Mouse (Mus musculus) cortical plate, adult 2 months (tissue): ENCODE measurements around the gene Rtp4. TPM values are rescaled to one million over a fixed set of nuclear protein-coding genes. Genes with fewer than 3 reads are reported as not detected.
A peak's percentile ranks its signal among the peaks of the same experiment; 100 is the strongest.

ENCODE experiments used
- H3K27ac ChIP-seq: fragments of 200-500 bp; 2 replicates; pipeline ENCODE4 v1.5.1; 2012; ENCODE audit warnings: low read length, control low read depth, inconsistent platforms; ENCODE audit not compliant: insufficient read depth
- H3K4me1 ChIP-seq: fragments of 200-500 bp; 2 replicates; pipeline ENCODE4 v1.6.1; 2011; ENCODE audit warnings: low read length; ENCODE audit not compliant: control insufficient read depth, insufficient read depth
- H3K4me3 ChIP-seq: fragments of 200-500 bp; 2 replicates; pipeline ENCODE4 v1.5.1; 2011; ENCODE audit warnings: mild to moderate bottlenecking, low read length, control low read depth; ENCODE audit not compliant: insufficient read depth
- CTCF ChIP-seq: fragments of 200-500 bp; IDR thresholded peaks from 2 replicates; pipeline ENCODE4 v1.5.1; 2011; ENCODE audit warnings: mild to moderate bottlenecking, control low read depth, low read length; ENCODE audit not compliant: insufficient read depth; ENCODE audit errors: extremely low read depth
- POLR2A ChIP-seq: fragments of 200-500 bp; IDR thresholded peaks from 2 replicates; pipeline ENCODE4 v1.6.1; 2011; ENCODE audit warnings: mild to moderate bottlenecking, low read length, control low read depth; ENCODE audit not compliant: insufficient read depth; ENCODE audit errors: extremely low read depth
- polyA plus RNA-seq: library from polyadenylated mRNA; depleted of rRNA; stranded (reverse); fragments of >200 nt; gene quantifications from 2 replicates; pipeline ENCODE4 v1.2.3, GENCODE M21; 2012

The Rtp4 gene
- polyA plus RNA-seq, 1 experiment: 9.8 TPM

GRCm38 (mm10) chr16:23533707-23534106 lies 13.6 kb downstream of the Rtp4 start:
- Histone ChIP-seq H3K4me3 (no peak overlapping the region), H3K4me1 (no peaks in the 10 kb centered on the region), H3K27ac (no peak overlapping the region)
- TF ChIP-seq POLR2A: no peak
- TF ChIP-seq CTCF: no peak

- Histone ChIP-seq H3K4me1 (no peaks in the 10 kb centered on the region), H3K4me3 (no peak overlapping the region), H3K27ac (no peak overlapping the region)
- TF ChIP-seq POLR2A (no peak), CTCF (no peak)
Observed at GRCm38 (mm10) chr16:23541046-23541445, 21.0 kb downstream of the Rtp4 start.

GRCm38 (mm10) chr16:23542866-23543265 lies 22.8 kb downstream of the Rtp4 start:
- TF ChIP-seq POLR2A: no peak
- no peak for TF ChIP-seq CTCF
- Histone ChIP-seq H3K4me1 (no peaks in the 10 kb centered on the region), H3K4me3 (no peak overlapping the region), H3K27ac (no peak overlapping the region)

GRCm38 (mm10) chr16:23544361-23544760 lies 24.3 kb downstream of the Rtp4 start:
- Histone ChIP-seq H3K4me1 (no peaks in the 10 kb centered on the region), H3K27ac (no peak overlapping the region), H3K4me3 (no peak overlapping the region)
- no peak for TF ChIP-seq CTCF
- TF ChIP-seq POLR2A: no peak

GRCm38 (mm10) chr16:23547783-23548182 lies 27.7 kb downstream of the Rtp4 start:
- H3K27ac ChIP-seq: no peak overlapping the region
- H3K4me3 ChIP-seq: no peak overlapping the region
- TF ChIP-seq POLR2A: no peak
- TF ChIP-seq CTCF: no peak
- no peaks in the 10 kb centered on the region for H3K4me1 ChIP-seq

GRCm38 (mm10) chr16:23550346-23550980 lies 30.4 kb downstream of the Rtp4 start:
- Histone ChIP-seq H3K27ac (no peak overlapping the region), H3K4me1 (no peaks in the 10 kb centered on the region), H3K4me3 (no peak overlapping the region)
- no peak for TF ChIP-seq POLR2A
- peak; percentile 96 for TF ChIP-seq CTCF

- H3K4me1 ChIP-seq: no peaks in the 10 kb centered on the region
- H3K27ac ChIP-seq: no peak overlapping the region
- no peak overlapping the region for H3K4me3 ChIP-seq
- TF ChIP-seq CTCF (0 out of 2 replicates have a peak, but pooled peaks have one; percentile 8), POLR2A (no peak)
Observed at GRCm38 (mm10) chr16:23550981-23551582, 31.0 kb downstream of the Rtp4 start.

- no peak overlapping the region for H3K4me3 ChIP-seq
- no peak overlapping the region for H3K27ac ChIP-seq
- H3K4me1 ChIP-seq: no peaks in the 10 kb centered on the region
- TF ChIP-seq POLR2A: no peak
- TF ChIP-seq CTCF: no peak
Observed at GRCm38 (mm10) chr16:23554673-23555072, 34.6 kb downstream of the Rtp4 start.

GRCm38 (mm10) chr16:23557195-23557594 lies 37.1 kb downstream of the Rtp4 start:
- Histone ChIP-seq H3K4me1 (no peaks in the 10 kb centered on the region), H3K4me3 (no peak overlapping the region), H3K27ac (no peak overlapping the region)
- TF ChIP-seq POLR2A: no peak
- TF ChIP-seq CTCF: no peak

- Histone ChIP-seq H3K4me3 (no peak overlapping the region), H3K4me1 (no peaks in the 10 kb centered on the region), H3K27ac (no peak overlapping the region)
- no peak for TF ChIP-seq CTCF
- TF ChIP-seq POLR2A: no peak
Observed at GRCm38 (mm10) chr16:23557669-23558068, 37.6 kb downstream of the Rtp4 start.
